Mouse (Mus musculus): ENCODE measurements around the gene Acox1.

GRCm38 (mm10) chr11:116187226-116187930 lies 11.5 kb downstream of the Acox1 start:
- TF ChIP-seq CTCF (IDR thresholded peaks at IDR 0.05 in 2 of 3, conservative IDR thresholded peaks at IDR 0.05 in 1 of 3; ENCODE audit: control insufficient read depth in 1 of 3, insufficient read depth in 1 of 3, low read depth in 2 of 3, low read length in 3 of 3, poor library complexity in 1 of 3, severe bottlenecking in 1 of 3) (no peak), CHD1 (IDR thresholded peaks at IDR 0.05; ENCODE audit: low read depth, low read length) (no peak), POLR2AphosphoS2 (IDR thresholded peaks at IDR 0.05; ENCODE audit: low read length) (no peak), CHD2 (IDR thresholded peaks at IDR 0.05; ENCODE audit: low read length) (no peak), RAD21 (IDR thresholded peaks at IDR 0.05; ENCODE audit: low read depth, low read length) (no peak), NRF1 (IDR thresholded peaks at IDR 0.05; ENCODE audit: insufficient read depth, low read depth, low read length, poor library complexity, severe bottlenecking) (no peak), ZMIZ1 (IDR thresholded peaks at IDR 0.05; ENCODE audit: low read depth, low read length) (no peak), EP300 (IDR thresholded peaks at IDR 0.05; ENCODE audit: low read depth in 1 of 2, low read length in 2 of 2) (no peak), MAFK (IDR thresholded peaks at IDR 0.05; ENCODE audit: borderline replicate concordance, low read depth, low read length) (no peak), TBP (IDR thresholded peaks at IDR 0.05; ENCODE audit: low read depth, low read length) (no peak), MAZ (IDR thresholded peaks at IDR 0.05; ENCODE audit: low read depth, low read length) (no peak), SIN3A (IDR thresholded peaks at IDR 0.05; ENCODE audit: low read length) (no peak), GATA1 (IDR thresholded peaks at IDR 0.05; ENCODE audit: low read depth, low read length) (no peak), MYC (IDR thresholded peaks at IDR 0.05; ENCODE audit: low read depth, low read length) (no peak)
